Mouse (Mus musculus): ENCODE data around the gene Usp40. TPM values are rescaled to one million over a fixed set of nuclear protein-coding genes. Genes with fewer than 3 reads are reported as not detected.

Usp40 gene
- polyA plus RNA-seq, 1 experiment from 2014 or later: 34.3 TPM

- no peaks in the 10 kb centered on the region for H3K36me3 ChIP-seq (ENCODE audit: control insufficient read depth, insufficient read depth, low read length)
- WGBS: 93% methylated on average over 2 of the region's 2 CpGs
- no peak for DNase-seq (ENCODE audit: low spot score)
- no peaks in the 10 kb centered on the region for H3K9me3 ChIP-seq (ENCODE audit: control insufficient read depth, low read length)
- no peaks in the 10 kb centered on the region for H3K27me3 ChIP-seq (ENCODE audit: control insufficient read depth, insufficient read depth, low read length)
- no peak overlapping the region for H3K9ac ChIP-seq (ENCODE audit: low read length)
- no peak overlapping the region for H3K27ac ChIP-seq (ENCODE audit: low read depth, low read length)
- H3K4me2 ChIP-seq (ENCODE audit: low read depth, low read length, severe bottlenecking): no peak overlapping the region
- no peaks in the 10 kb centered on the region for H3K4me1 ChIP-seq (replicated peaks; ENCODE audit: control insufficient read depth, insufficient read depth, low read length)
- ATAC-seq (replicated peaks; ENCODE audit: low FRiP score): no peak
- no peak overlapping the region for H3K4me3 ChIP-seq (ENCODE audit: low read depth, low read length)
These were observed 111.4 kb downstream of the Usp40 start for GRCm38 (mm10) chr1:87896921-87897320.

Small RNA genes lying within 50 kb of the gene (microRNA-seq; reads per million reads assigned to microRNA genes)
- not detected for gene Gm25198 (ENCODE audit: insufficient number of aligned reads)

Other genes starting within 250 kb of the Usp40 start
- gene Sag, start 204.9 kb downstream of the Usp40 start, polyA plus RNA-seq (2014; fragmentation: Nextera tagmentation; extraction: Ambion mirVana): 2.3 and 2.7 TPM in 2 replicates
- 45.7 and 46.3 TPM in 2 replicates for gene Dgkd, start 155.3 kb downstream of the Usp40 start, polyA plus RNA-seq (2014; fragmentation: Nextera tagmentation; extraction: Ambion mirVana)
- gene Ugt1a10, start 46.8 kb upstream of the Usp40 start, polyA plus RNA-seq (2014; fragmentation: Nextera tagmentation; extraction: Ambion mirVana): not detected in 2 replicates
- not detected in 2 replicates for gene Ugt1a9, start 62.2 kb upstream of the Usp40 start, polyA plus RNA-seq (2014; fragmentation: Nextera tagmentation; extraction: Ambion mirVana)
- not detected in 2 replicates for gene Ugt1a8, start 79.3 kb upstream of the Usp40 start, polyA plus RNA-seq (2014; fragmentation: Nextera tagmentation; extraction: Ambion mirVana)
- gene Ugt1a7c, start 86.5 kb upstream of the Usp40 start, polyA plus RNA-seq (2014; fragmentation: Nextera tagmentation; extraction: Ambion mirVana): 0.44 and 0.72 TPM in 2 replicates
- gene Ugt1a6b, start 94.7 kb upstream of the Usp40 start, polyA plus RNA-seq (2014; fragmentation: Nextera tagmentation; extraction: Ambion mirVana): not detected in 2 replicates
- gene Ugt1a6a, start 126.3 kb upstream of the Usp40 start, polyA plus RNA-seq (2014; fragmentation: Nextera tagmentation; extraction: Ambion mirVana): 0.35 and 0.37 TPM in 2 replicates
- not detected in 2 replicates for gene Ugt1a5, start 157.5 kb upstream of the Usp40 start, polyA plus RNA-seq (2014; fragmentation: Nextera tagmentation; extraction: Ambion mirVana)
- gene Ugt1a2, start 192.1 kb upstream of the Usp40 start, polyA plus RNA-seq (2014; fragmentation: Nextera tagmentation; extraction: Ambion mirVana): 0.20 TPM in 1 of 2 replicates, not detected in the other
- gene Dnajb3, start 197.2 kb upstream of the Usp40 start, polyA plus RNA-seq (2014; fragmentation: Nextera tagmentation; extraction: Ambion mirVana): 11.5 and 12.5 TPM in 2 replicates
- not detected in 2 replicates for gene Ugt1a1, start 203.4 kb upstream of the Usp40 start, polyA plus RNA-seq (2014; fragmentation: Nextera tagmentation; extraction: Ambion mirVana)
- gene Mroh2a, start 218.4 kb upstream of the Usp40 start, polyA plus RNA-seq (2014; fragmentation: Nextera tagmentation; extraction: Ambion mirVana): 2.5 and 3.0 TPM in 2 replicates